Mouse (Mus musculus) brain, adult 10 weeks (tissue): Measurements from ENCODE around the gene Pou2f1. TPM values are rescaled to one million over a fixed set of nuclear protein-coding genes. Genes with fewer than 3 reads are reported as not detected.

Experiments used
- polyA plus RNA-seq: library from polyadenylated mRNA; stranded (reverse); fragments of 350-450 nt; fragmentation: Illumina TruSeq; extraction: RNeasy Lipid Tissue Mini Kit (QIAGEN cat#74804); gene quantifications from one replicate; pipeline ENCODE4 v1.2.3, GENCODE M21; 2015; ENCODE audit warnings: low read depth, low replicate concordance

Gene Pou2f1
- 6.0 TPM for polyA plus RNA-seq

DNA sequence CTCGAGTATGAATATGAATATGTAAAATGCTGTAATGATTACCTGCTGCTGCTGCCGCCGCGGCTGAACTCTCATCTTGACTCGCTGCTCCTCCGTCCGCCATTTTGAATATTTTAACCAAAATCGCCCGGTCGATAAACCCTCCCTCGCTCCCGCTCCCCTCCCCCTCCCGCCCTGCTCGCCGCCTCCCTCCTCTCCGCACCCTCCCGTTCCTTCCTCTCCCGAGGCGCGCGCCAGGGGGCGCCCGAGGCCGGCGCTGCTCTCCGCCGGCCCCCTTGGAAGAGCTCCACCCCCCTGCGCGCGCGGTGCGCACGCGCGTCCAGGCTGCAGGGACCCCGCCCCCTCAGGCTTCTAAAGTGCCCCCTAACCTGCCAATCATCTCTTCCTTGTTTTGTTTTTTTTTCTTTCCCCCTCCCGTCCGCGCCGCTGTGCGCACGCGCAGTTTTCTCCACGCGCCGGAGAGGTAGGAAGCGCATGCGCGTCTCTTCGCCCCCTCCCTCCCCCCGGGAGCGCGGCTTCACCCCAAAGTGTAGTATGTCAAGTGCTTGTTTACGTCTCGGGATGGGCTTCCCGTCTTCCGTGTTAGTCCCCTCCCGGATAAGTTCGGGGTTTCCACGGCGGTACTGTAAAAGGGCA lies at the start of gene Pou2f1:
Gene Pou2f1, minus strand, starts transcription at position 159 of the 636 bp plus-strand sequence.

Other genes with a start within 250 kb of the Pou2f1 start
- gene Creg1, start 238.9 kb downstream of the Pou2f1 start, polyA plus RNA-seq, result 52.8 TPM
- gene Cd247, start 214.0 kb downstream of the Pou2f1 start, polyA plus RNA-seq, result 0.48 TPM
- 0.28 TPM for gene Dusp27, start 125.2 kb upstream of the Pou2f1 start, polyA plus RNA-seq
- gene Gpa33, start 127.6 kb upstream of the Pou2f1 start, polyA plus RNA-seq, result not detected
- gene Mael, start 236.1 kb upstream of the Pou2f1 start, polyA plus RNA-seq, result 0.39 TPM